Mouse (Mus musculus): ENCODE results near the gene Timp4. TPM values are rescaled to one million over a fixed set of nuclear protein-coding genes. Genes with fewer than 3 reads are reported as not detected.

Gene Timp4
- total and polyA plus RNA-seq, 2 experiments from 2014 or later = 9.6 to 12.7 TPM

- Histone ChIP-seq H3K27ac (ENCODE audit: low read depth, low read length) (no peak overlapping the region), H3K27me3 (ENCODE audit: insufficient read depth, low read length) (no peaks in the 10 kb centered on the region), H3K9ac (no peak overlapping the region), H3K36me3 (ENCODE audit: insufficient read depth) (peaks cover 4% of the 10 kb centered on the region; the same call in 1 of the 2 replicates), H3K4me1 (ENCODE audit: insufficient read depth) (no peaks in the 10 kb centered on the region), H3K4me2 (ENCODE audit: low read depth) (no peak overlapping the region), H3K4me3 (ENCODE audit: low read depth, low read length) (no peak overlapping the region), H3K9me3 (ENCODE audit: low read length) (no peaks in the 10 kb centered on the region)
- ATAC-seq = no peak
- WGBS = 16% methylated on average over 4 of the region's 4 CpGs
- peak; percentile 18 for DNase-seq
- no peak for TF ChIP-seq CTCF (IDR thresholded peaks at IDR 0.05; ENCODE audit: low read depth)
These were observed 19.9 kb upstream of the Timp4 start for GRCm38 (mm10) chr6:115271866-115272271.

GRCm38 (mm10) chr6:115271326-115271725 is 19.3 kb upstream of the Timp4 start:
- no peak for DNase-seq
- ATAC-seq = no peak
- Histone ChIP-seq H3K36me3 (ENCODE audit: insufficient read depth) (peaks cover 4% of the 10 kb centered on the region; the same call in 1 of the 2 replicates), H3K4me3 (ENCODE audit: low read depth, low read length) (no peak overlapping the region), H3K4me1 (ENCODE audit: insufficient read depth) (no peaks in the 10 kb centered on the region), H3K27me3 (ENCODE audit: insufficient read depth, low read length) (no peaks in the 10 kb centered on the region), H3K4me2 (ENCODE audit: low read depth) (no peak overlapping the region), H3K9ac (no peak overlapping the region), H3K9me3 (ENCODE audit: low read length) (no peaks in the 10 kb centered on the region), H3K27ac (ENCODE audit: low read depth, low read length) (no peak overlapping the region)
- no peak for TF ChIP-seq CTCF (IDR thresholded peaks at IDR 0.05; ENCODE audit: low read depth)
- 64% methylated on average over 3 of the region's 3 CpGs for WGBS

- H3K4me1 ChIP-seq (ENCODE audit: insufficient read depth) = no peaks in the 10 kb centered on the region
- ATAC-seq = no peak
- WGBS = 82% methylated on average over 2 of the region's 2 CpGs
These were observed 18.1 kb upstream of the Timp4 start for GRCm38 (mm10) chr6:115270085-115270484.

GRCm38 (mm10) chr6:115269561-115269960 is 17.6 kb upstream of the Timp4 start:
- WGBS = 74% methylated on average over 5 of the region's 5 CpGs
- Histone ChIP-seq H3K36me3 (ENCODE audit: insufficient read depth) (peaks cover 8% of the 10 kb centered on the region; the same call in 1 of the 2 replicates), H3K4me3 (ENCODE audit: low read depth, low read length) (no peak overlapping the region), H3K27ac (ENCODE audit: low read depth, low read length) (no peak overlapping the region), H3K9ac (no peak overlapping the region), H3K4me1 (ENCODE audit: insufficient read depth) (no peaks in the 10 kb centered on the region), H3K9me3 (ENCODE audit: low read length) (no peaks in the 10 kb centered on the region), H3K27me3 (ENCODE audit: insufficient read depth, low read length) (no peaks in the 10 kb centered on the region), H3K4me2 (ENCODE audit: low read depth) (no peak overlapping the region)
- DNase-seq (no peak), ATAC-seq (no peak)
- TF ChIP-seq CTCF (IDR thresholded peaks at IDR 0.05; ENCODE audit: low read depth) = no peak

More at GRCm38 (mm10) chr6:115270085-115270484, 18.1 kb upstream of the Timp4 start:
- Histone ChIP-seq H3K4me3 (ENCODE audit: low read depth, low read length) (no peak overlapping the region), H3K27me3 (ENCODE audit: insufficient read depth, low read length) (no peaks in the 10 kb centered on the region), H3K9ac (no peak overlapping the region), H3K4me2 (ENCODE audit: low read depth) (no peak overlapping the region), H3K9me3 (ENCODE audit: low read length) (no peaks in the 10 kb centered on the region), H3K36me3 (ENCODE audit: insufficient read depth) (peaks cover 4% of the 10 kb centered on the region; the same call in 1 of the 2 replicates), H3K27ac (ENCODE audit: low read depth, low read length) (no peak overlapping the region)
- DNase-seq = no peak
- no peak for TF ChIP-seq CTCF (IDR thresholded peaks at IDR 0.05; ENCODE audit: low read depth)

- ATAC-seq (no peak), DNase-seq (no peak)
- Histone ChIP-seq H3K36me3 (ENCODE audit: insufficient read depth) (peaks cover 13% of the 10 kb centered on the region), H3K9ac (no peak overlapping the region), H3K4me1 (ENCODE audit: insufficient read depth) (no peaks in the 10 kb centered on the region), H3K4me2 (ENCODE audit: low read depth) (no peak overlapping the region), H3K9me3 (ENCODE audit: low read length) (no peaks in the 10 kb centered on the region), H3K27ac (ENCODE audit: low read depth, low read length) (no peak overlapping the region), H3K27me3 (ENCODE audit: insufficient read depth, low read length) (no peaks in the 10 kb centered on the region), H3K4me3 (ENCODE audit: low read depth, low read length) (no peak overlapping the region)
- 90% methylated on average over 10 of the region's 10 CpGs for WGBS
- TF ChIP-seq CTCF (IDR thresholded peaks at IDR 0.05; ENCODE audit: low read depth) = no peak
These were observed 16.8 kb upstream of the Timp4 start for GRCm38 (mm10) chr6:115268551-115269385.

- H3K27ac ChIP-seq (ENCODE audit: low read depth, low read length) = no peak overlapping the region
- no peaks in the 10 kb centered on the region for H3K9me3 ChIP-seq (ENCODE audit: low read length)
- DNase-seq (peak; percentile 84), ATAC-seq (peak; percentile 93)
- no peaks in the 10 kb centered on the region for H3K27me3 ChIP-seq (ENCODE audit: insufficient read depth, low read length)
- 48% methylated on average over 2 of the region's 2 CpGs for WGBS
- H3K9ac ChIP-seq = no peak overlapping the region
- H3K4me1 ChIP-seq (ENCODE audit: insufficient read depth) = no peaks in the 10 kb centered on the region
- H3K36me3 ChIP-seq (ENCODE audit: insufficient read depth) = peaks cover 22% of the 10 kb centered on the region
- H3K4me3 ChIP-seq (ENCODE audit: low read depth, low read length) = no peak overlapping the region
- no peak overlapping the region for H3K4me2 ChIP-seq (ENCODE audit: low read depth)
- TF ChIP-seq CTCF (IDR thresholded peaks at IDR 0.05; ENCODE audit: low read depth) = peak; percentile 97
These were observed 15.9 kb upstream of the Timp4 start for GRCm38 (mm10) chr6:115267916-115268315.

GRCm38 (mm10) chr6:115266791-115267190 is 14.8 kb upstream of the Timp4 start:
- Histone ChIP-seq H3K36me3 (ENCODE audit: insufficient read depth) (peaks cover 28% of the 10 kb centered on the region), H3K27me3 (ENCODE audit: insufficient read depth, low read length) (no peaks in the 10 kb centered on the region), H3K4me1 (ENCODE audit: insufficient read depth) (no peaks in the 10 kb centered on the region), H3K9ac (no peak overlapping the region), H3K27ac (ENCODE audit: low read depth, low read length) (no peak overlapping the region), H3K4me2 (ENCODE audit: low read depth) (no peak overlapping the region), H3K4me3 (ENCODE audit: low read depth, low read length) (no peak overlapping the region), H3K9me3 (ENCODE audit: low read length) (no peaks in the 10 kb centered on the region)
- no peak for TF ChIP-seq CTCF (IDR thresholded peaks at IDR 0.05; ENCODE audit: low read depth)
- WGBS = 81% methylated on average over 5 of the region's 5 CpGs
- DNase-seq = no peak
- no peak for ATAC-seq
